Mouse (Mus musculus) pancreas, adult 10 weeks (tissue): ENCODE results near the gene Sema4g. TPM values are rescaled to one million over a fixed set of nuclear protein-coding genes. Genes with fewer than 3 reads are reported as not detected.

ENCODE experiments used
- polyA plus RNA-seq: library from polyadenylated mRNA; stranded (reverse); fragments of 350-450 nt; fragmentation: Illumina TruSeq; extraction: RNeasy Lipid Tissue Mini Kit (QIAGEN cat#74804); gene quantifications from one replicate; pipeline ENCODE4 v1.2.3, GENCODE M21; 2015; ENCODE audit warnings: low read depth, low replicate concordance; ENCODE audit not compliant: insufficient read depth

Gene Sema4g
- polyA plus RNA-seq: 1.1 TPM

DNA sequence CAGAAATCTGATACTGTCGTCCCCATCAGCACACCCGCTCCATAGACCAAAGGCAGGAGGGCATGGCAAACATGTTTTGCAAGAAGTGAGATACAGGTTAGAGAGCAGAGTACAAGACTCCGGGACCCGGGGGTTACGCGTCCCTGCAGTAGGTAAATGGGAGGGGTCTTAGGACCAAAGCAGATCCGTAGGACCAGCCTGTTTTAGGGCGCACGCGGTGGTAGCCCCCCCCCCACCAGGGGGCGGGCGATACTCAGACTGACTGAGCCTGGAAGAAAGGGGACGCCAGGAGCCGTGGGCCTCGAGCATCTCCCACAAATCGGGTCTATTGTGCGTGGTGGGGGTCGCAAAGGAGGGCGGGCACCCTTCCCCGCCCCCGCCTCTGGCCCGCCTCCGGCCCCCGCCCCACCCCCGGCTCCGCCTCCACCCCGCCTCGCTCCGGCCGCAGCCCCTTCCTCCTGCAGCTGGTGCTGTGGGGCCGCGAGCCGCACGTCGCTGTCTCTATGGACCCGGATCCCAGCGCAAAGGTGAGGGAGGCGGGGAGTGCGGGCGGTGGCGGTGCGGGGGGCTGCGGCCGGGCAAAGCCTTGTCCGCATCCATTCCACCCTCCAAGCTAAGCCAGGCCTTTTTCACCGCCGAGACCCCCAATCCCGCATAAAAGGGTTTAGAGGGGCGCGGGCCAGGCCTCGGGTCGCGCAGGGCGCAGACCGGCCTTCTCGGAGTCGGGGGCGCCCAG, at the start of gene Sema4g:
Sema4g (plus strand) TSS at position 271 of the 736 bp plus-strand sequence.

DNA sequence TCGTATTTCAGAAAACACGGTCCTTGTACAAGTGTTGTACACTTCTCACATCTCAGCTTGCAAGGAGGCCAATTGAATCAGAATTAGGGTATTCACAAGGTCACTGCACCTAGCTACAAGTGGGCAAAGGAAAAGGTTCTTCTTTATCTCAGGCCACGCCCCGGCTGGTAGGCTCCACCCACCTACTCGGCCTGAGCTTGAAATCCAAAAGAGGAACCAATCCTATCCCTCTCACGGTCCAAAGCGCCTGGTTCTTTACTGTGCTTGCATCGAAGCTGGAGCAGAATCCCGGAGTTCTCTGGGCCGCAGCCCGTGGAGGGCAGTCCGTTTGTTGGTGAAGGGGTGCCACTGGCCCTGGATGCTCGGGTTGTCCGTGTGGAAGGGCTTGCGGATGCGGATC, 16.5 kb downstream of the Sema4g start, which contains the start of gene Twnk:
Twnk (plus strand) TSS at position 220 of the 400 bp plus-strand sequence.

DNA sequence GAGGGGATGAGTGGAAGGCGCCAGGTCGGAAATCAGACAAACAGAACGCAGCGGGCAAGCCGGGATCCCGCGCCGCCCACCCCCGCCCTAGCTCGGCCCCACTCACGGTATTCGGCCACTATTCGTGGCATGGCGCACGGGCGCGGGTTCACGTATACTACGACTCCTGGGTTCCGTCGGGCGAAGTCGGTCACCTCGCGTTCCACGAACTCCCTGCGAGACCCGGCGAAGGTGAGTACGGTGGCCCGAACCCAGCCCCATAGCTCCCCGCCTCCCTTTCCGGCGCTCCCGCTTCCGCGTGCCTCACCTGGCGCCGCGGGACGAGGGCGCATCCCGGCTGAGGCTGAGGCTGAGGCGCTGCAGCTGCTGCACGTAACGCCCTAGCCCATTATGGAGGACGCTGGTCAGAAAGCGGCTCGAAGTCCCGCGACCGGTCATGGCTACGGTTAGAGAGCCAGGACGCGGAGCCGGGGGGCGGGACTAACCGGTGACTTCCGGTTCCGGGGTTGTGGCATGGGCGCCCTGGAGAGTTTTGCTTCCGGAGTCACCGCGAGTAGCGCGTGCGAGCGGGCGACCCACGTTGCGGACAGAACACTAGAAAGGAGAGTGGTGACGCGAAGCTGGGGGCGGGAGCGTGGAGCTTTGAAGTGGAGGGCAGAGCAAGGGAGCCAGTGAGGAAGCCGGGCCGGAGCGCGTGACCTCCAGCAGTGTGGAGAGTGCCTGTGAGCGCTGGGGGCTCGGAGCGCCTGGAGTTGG, 17.2 kb downstream of the Sema4g start, which contains the start of gene Mrpl43:
Mrpl43 (minus strand) TSS at position 486 of the 756 bp plus-strand sequence.

DNA sequence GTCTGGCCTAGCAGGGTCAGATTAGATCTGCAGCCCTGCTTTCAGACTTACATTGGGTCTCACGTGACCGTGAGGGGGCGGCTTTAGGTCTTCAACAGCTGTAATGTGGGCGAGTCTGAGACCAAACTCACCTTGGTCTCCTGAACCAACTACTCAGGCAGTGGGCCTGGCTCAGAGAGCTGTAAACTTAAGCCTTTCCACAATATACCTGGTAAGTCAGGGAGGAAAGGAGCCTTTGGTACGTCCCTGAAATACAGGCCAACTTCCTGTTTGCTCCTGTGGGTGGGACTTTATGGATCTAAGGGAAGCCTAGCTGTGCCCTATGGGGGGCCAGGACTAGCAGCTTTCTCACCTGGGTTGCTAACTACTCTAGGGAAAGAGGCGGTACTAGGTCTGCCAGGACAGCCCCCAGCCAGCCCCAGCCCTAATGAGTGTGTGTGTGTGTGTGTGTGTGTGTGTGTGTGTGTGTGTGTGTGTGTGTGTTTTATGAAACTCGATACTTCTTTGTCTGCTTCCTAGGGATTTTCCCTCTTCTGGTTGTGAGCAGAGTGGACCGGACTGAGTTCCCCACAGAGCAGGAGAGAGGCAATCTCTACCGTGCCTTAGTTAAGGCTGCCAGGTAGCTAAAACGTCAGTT, 25.6 kb downstream of the Sema4g start, which contains the start of gene Lzts2:
Lzts2 (plus strand) TSS at position 80 of the 637 bp plus-strand sequence.

DNA sequence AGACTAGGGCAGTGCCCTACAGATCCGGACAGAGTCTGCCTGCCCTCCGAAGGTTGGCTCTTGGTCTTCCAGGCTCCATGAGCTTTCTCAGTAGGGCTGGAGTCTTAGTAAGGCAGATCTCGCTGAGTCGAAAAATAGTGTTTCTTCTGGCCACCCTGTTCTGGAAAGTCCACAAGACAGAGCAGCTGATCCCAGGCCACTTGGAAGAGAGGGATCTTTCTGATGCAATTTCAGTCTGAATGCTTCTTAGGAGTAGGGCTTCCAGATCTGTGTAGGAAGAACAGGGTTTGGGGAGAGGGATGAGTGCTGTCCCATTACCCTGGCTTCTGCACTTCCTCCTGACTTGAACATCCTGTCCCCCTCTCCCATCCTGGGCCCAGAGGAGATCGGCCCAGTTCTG, 56.8 kb downstream of the Sema4g start, which contains the start of gene Pdzd7:
Pdzd7 (minus strand) TSS at position 67 of the 400 bp plus-strand sequence.

DNA sequence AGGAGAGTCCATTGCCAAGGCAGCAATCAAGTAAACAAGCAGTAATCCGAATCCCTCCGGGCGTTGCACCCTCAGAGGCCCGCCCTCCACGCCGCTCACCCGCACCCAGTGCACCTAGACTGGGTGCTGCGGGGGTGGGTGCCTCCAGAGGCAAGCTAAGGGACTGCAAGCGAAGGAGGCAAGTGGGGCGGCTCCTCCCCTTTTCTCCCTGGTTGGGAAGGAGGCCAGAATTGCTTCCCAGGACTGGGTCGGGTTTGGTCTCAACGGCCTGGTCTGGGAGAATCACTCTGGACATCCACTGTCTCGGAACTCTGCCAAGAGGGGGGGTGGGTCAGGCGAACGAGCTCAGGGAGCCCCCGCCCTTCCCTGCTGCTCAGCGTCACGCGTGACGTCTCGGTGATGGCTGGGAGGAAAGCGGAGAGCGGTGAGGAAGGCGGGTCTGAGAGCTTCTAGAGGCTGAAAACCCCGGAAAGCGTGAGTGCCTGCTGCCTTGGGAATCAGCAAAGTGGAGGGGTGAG, 58.6 kb downstream of the Sema4g start, which contains the start of gene Sfxn3:
Sfxn3 (plus strand) TSS at position 87 of the 518 bp plus-strand sequence.

Other genes with a start within 250 kb of the Sema4g start
- gene Pax2, start 233.1 kb upstream of the Sema4g start, polyA plus RNA-seq: not detected
- 5.3 TPM for gene Slf2, start 58.0 kb upstream of the Sema4g start, polyA plus RNA-seq
- 5.7 TPM for gene Twnk, start 16.6 kb downstream of the Sema4g start, polyA plus RNA-seq
- gene Mrpl43, start 17.3 kb downstream of the Sema4g start, polyA plus RNA-seq: 12.3 TPM
- gene Lzts2, start 25.3 kb downstream of the Sema4g start, polyA plus RNA-seq: 15.3 TPM
- 1.9 TPM for gene Pdzd7, start 56.6 kb downstream of the Sema4g start, polyA plus RNA-seq
- gene Sfxn3, start 58.4 kb downstream of the Sema4g start, polyA plus RNA-seq: 13.4 TPM
- 4.7 TPM for gene Kazald1, start 86.1 kb downstream of the Sema4g start, polyA plus RNA-seq
- 0.83 TPM for gene Tlx1, start 161.6 kb downstream of the Sema4g start, polyA plus RNA-seq
- gene Lbx1, start 246.7 kb downstream of the Sema4g start, polyA plus RNA-seq: not detected